Mouse (Mus musculus) liver, adult (tissue): Measurements from ENCODE around the gene Commd2.

ENCODE experiments used
- GATA4 ChIP-seq: IDR thresholded peaks from 2 replicates; pipeline ENCODE4 v1.6.1; 2014; ENCODE audit warnings: mild to moderate bottlenecking, low read length; ENCODE audit not compliant: insufficient replicate concordance

Gene Commd2

GRCm38 (mm10) chr3:57651231-57651864 lies at the start of gene Commd2:
Gene Commd2, minus strand, starts transcription at chr3:57651715.
- TF ChIP-seq GATA4, result no peak; the same call in 1 of the 2 replicates

GRCm38 (mm10) chr3:57696779-57697178 lies 45.3 kb upstream of the Commd2 start:
- TF ChIP-seq GATA4, result no peak

- TF ChIP-seq GATA4, result no peak
Observed at GRCm38 (mm10) chr3:57696249-57696648, 44.7 kb upstream of the Commd2 start.

GRCm38 (mm10) chr3:57692719-57693118 lies 41.2 kb upstream of the Commd2 start, which contains the start of gene Ankub1:
Gene Ankub1, minus strand, starts transcription at chr3:57692799.
- no peak for TF ChIP-seq GATA4

- TF ChIP-seq GATA4, result no peak
Observed at GRCm38 (mm10) chr3:57691772-57692171, 40.3 kb upstream of the Commd2 start.

GRCm38 (mm10) chr3:57677786-57678185 lies 26.3 kb upstream of the Commd2 start:
- no peak for TF ChIP-seq GATA4

- TF ChIP-seq GATA4, result no peak
Observed at GRCm38 (mm10) chr3:57674075-57674474, 22.6 kb upstream of the Commd2 start.

- TF ChIP-seq GATA4, result no peak
Observed at GRCm38 (mm10) chr3:57673586-57673985, 22.1 kb upstream of the Commd2 start.

- no peak for TF ChIP-seq GATA4
Observed at GRCm38 (mm10) chr3:57667054-57667723, 15.7 kb upstream of the Commd2 start.

- no peak for TF ChIP-seq GATA4
Observed at GRCm38 (mm10) chr3:57665880-57666279, 14.4 kb upstream of the Commd2 start.

- no peak for TF ChIP-seq GATA4
Observed at GRCm38 (mm10) chr3:57664682-57665081, 13.2 kb upstream of the Commd2 start.

GRCm38 (mm10) chr3:57663731-57664130 lies 12.2 kb upstream of the Commd2 start:
- TF ChIP-seq GATA4, result no peak

- no peak for TF ChIP-seq GATA4
Observed at GRCm38 (mm10) chr3:57658608-57659007, 7.1 kb upstream of the Commd2 start.

GRCm38 (mm10) chr3:57653646-57654045 lies 2.1 kb upstream of the Commd2 start:
- TF ChIP-seq GATA4, result no peak

GRCm38 (mm10) chr3:57652485-57652884 lies 970 bp upstream of the Commd2 start:
- TF ChIP-seq GATA4, result no peak

GRCm38 (mm10) chr3:57651865-57652259 lies 347 bp upstream of the Commd2 start:
- TF ChIP-seq GATA4, result no peak

- no peak for TF ChIP-seq GATA4
Observed at GRCm38 (mm10) chr3:57643191-57643590, 8.3 kb downstream of the Commd2 start.
